8 mouse cellular contexts compared by ENCODE assay signal in the genomic region with DNA sequence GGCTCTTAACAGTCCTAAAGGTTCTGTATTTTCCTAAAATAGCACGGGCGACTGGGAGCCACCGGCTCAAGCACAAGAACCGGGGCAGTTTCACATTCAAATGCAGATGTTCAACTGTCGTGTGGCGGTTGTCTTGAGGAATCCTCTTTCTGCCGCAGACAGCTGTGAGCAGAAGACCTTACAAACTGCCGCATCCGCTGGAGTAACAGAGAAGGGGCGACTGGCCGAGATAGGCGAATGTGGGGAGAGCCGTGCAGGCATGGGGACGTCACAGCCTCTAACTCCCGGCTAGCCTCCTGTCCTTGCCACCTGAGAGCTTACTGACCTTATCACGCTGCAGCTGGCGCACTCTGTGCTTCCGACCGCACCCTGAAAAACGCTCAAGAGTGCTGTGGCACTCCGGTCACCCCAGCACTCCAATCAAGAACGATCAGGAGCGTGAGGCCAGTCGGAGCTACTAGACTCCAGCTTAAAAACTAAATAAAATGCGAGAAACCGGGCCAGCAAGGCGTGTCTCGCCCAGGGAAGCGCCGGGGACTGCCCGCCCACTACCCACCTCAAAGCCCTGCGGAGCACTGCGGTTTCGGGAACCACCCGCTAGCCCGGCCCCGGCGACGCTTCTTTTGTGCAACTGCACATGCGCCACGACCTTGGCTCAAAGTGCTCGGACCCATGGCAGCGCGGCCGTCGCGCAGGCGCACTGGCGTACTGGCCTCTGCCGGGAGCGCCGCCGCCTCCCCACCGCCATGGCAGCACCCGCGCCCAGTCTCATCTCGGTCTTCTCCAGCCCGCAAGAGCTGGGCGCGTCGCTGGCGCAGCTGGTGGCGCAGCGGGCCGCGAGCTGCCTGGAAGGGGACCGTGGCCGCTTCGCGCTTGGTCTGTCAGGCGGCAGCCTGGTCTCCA. TPM values are rescaled to one million over a fixed set of nuclear protein-coding genes. Genes with fewer than 3 reads are reported as not detected.
DNase-seq lines count a peak whose midpoint lies in the region; ATAC-seq and TF ChIP-seq lines count a peak whose summit lies in the region.

A gene (plus strand): TSS at position 706 of the 903 bp plus-strand sequence.

- in situ Hi-C loops in CH12.LX (cut with MboI; ENCODE audit: low pct_ligation_motif_present, low pct_unique_long_range_greater_than_20kb, low sequenced_read_pairs), result no loop called here

- TF ChIP-seq RAD21 in CH12.LX (IDR thresholded peaks at IDR 0.05; ENCODE audit: low read depth, low read length), result no peak

- no peak for TF ChIP-seq CTCF in CH12.LX (conservative IDR thresholded peaks at IDR 0.05 in 1 of 2, IDR thresholded peaks at IDR 0.05 in 1 of 2; ENCODE audit: low read depth in 2 of 2, low read length in 2 of 2)
- TF ChIP-seq CTCF in heart, postnatal 0 days (IDR thresholded peaks at IDR 0.05; ENCODE audit: low read depth), result no peak
- no peak for TF ChIP-seq CTCF in liver, postnatal 0 days (IDR thresholded peaks at IDR 0.05; ENCODE audit: low read depth)

- TF ChIP-seq POLR2A in CH12.LX (IDR thresholded peaks at IDR 0.05; ENCODE audit: low read depth, low read length), result peak; percentile 65

- DNase-seq in CH12.LX (ENCODE audit: extremely low read depth), result peak; percentile 95
- DNase-seq in c-Kit-positive CD71-positive TER-119-negative erythroid progenitor cells, embryonic 14.5 days (ENCODE audit: low read depth), result peak; percentile 88
- DNase-seq in heart, postnatal 0 days (ENCODE audit: low spot score), result peak; percentile 92
- peak; percentile 87 for DNase-seq in large intestine, adult 2 months (ENCODE audit: low read depth, low spot score)
- peak; percentile 94 for DNase-seq in liver, postnatal 0 days
- DNase-seq in testis, postnatal 10 days (ENCODE audit: low spot score), result peak; percentile 95

- peaks cover 20% of the 10 kb centered on the region for H3K79me2 ChIP-seq in CH12.LX (replicated peaks; ENCODE audit: control insufficient read depth, extremely low read depth, insufficient read depth, poor library complexity, severe bottlenecking)

- peak; percentile 77 for TF ChIP-seq EP300 in CH12.LX (IDR thresholded peaks at IDR 0.05; ENCODE audit: low read length)
- no peak; the same call in 1 of the 2 replicates for TF ChIP-seq EP300 in heart, postnatal 0 days (IDR thresholded peaks at IDR 0.05; ENCODE audit: low read depth)
- TF ChIP-seq EP300 in liver, postnatal 0 days (IDR thresholded peaks at IDR 0.05; ENCODE audit: low read depth), result peak; percentile 22; the same call in 1 of the 2 replicates

- peaks cover 36 to 67% of the 10 kb centered on the region in 2 experiments for H3K4me1 ChIP-seq in CH12.LX (ENCODE audit: control insufficient read depth in 1 of 2, insufficient read depth in 2 of 2)
- H3K4me1 ChIP-seq in forebrain, embryonic 12.5 days, result peaks cover 28% of the 10 kb centered on the region
- H3K4me1 ChIP-seq in heart, postnatal 0 days (ENCODE audit: control insufficient read depth, insufficient read depth), result peaks cover 18% of the 10 kb centered on the region
- H3K4me1 ChIP-seq in liver, postnatal 0 days (ENCODE audit: insufficient read depth), result peaks cover 40% of the 10 kb centered on the region
- H3K4me1 ChIP-seq in neural tube, embryonic 14.5 days (ENCODE audit: control insufficient read depth, insufficient read depth, low read length), result peaks cover 19% of the 10 kb centered on the region

- H3K4me2 ChIP-seq in CH12.LX (ENCODE audit: insufficient read depth, low read depth, poor library complexity, severe bottlenecking), result peak within 1 kb of the TSS; percentile 63
- H3K4me2 ChIP-seq in forebrain, embryonic 12.5 days, result peak within 1 kb of the TSS; percentile 93
- H3K4me2 ChIP-seq in heart, postnatal 0 days (ENCODE audit: low read depth, low read length), result peak within 1 kb of the TSS; percentile 89
- H3K4me2 ChIP-seq in liver, postnatal 0 days (ENCODE audit: low read depth, low read length), result peak within 1 kb of the TSS; percentile 86
- H3K4me2 ChIP-seq in neural tube, embryonic 14.5 days (ENCODE audit: low read depth, low read length), result peak within 1 kb of the TSS; percentile 76

- peak; percentile 89 for ATAC-seq in forebrain, embryonic 12.5 days (ENCODE audit: low FRiP score)
- ATAC-seq in heart, postnatal 0 days (ENCODE audit: insufficient read depth, low read depth), result peak; percentile 86
- ATAC-seq in liver, postnatal 0 days, result peak; percentile 84
- peak; percentile 87 for ATAC-seq in neural tube, embryonic 14.5 days (ENCODE audit: low read depth)

- H3K27me3 ChIP-seq in CH12.LX (replicated peaks), result no peaks in the 10 kb centered on the region
- 0 out of 2 replicates have a peak, but pooled peaks cover 6% of the 10 kb centered on the region for H3K27me3 ChIP-seq in forebrain, embryonic 12.5 days
- H3K27me3 ChIP-seq in heart, postnatal 0 days (ENCODE audit: control insufficient read depth, insufficient read depth, low read length), result no peaks in the 10 kb centered on the region
- no peaks in the 10 kb centered on the region for H3K27me3 ChIP-seq in liver, postnatal 0 days (ENCODE audit: insufficient read depth, low read length)
- no peaks in the 10 kb centered on the region for H3K27me3 ChIP-seq in neural tube, embryonic 14.5 days (ENCODE audit: control insufficient read depth, insufficient read depth, low read length)

- H3K4me3 ChIP-seq in CH12.LX (replicated peaks in 1 of 3; ENCODE audit: low read depth in 2 of 3, low read length in 2 of 3, poor library complexity in 1 of 3), result peak within 1 kb of the TSS; percentile 70 to 94 (median 89)
- peak within 1 kb of the TSS; percentile 90 for H3K4me3 ChIP-seq in forebrain, embryonic 12.5 days (replicated peaks)
- peak within 1 kb of the TSS; percentile 74 for H3K4me3 ChIP-seq in heart, postnatal 0 days (ENCODE audit: low read depth, low read length)
- peak within 1 kb of the TSS; percentile 78 for H3K4me3 ChIP-seq in liver, postnatal 0 days (ENCODE audit: low read depth, low read length)
- peak within 1 kb of the TSS; percentile 79 for H3K4me3 ChIP-seq in neural tube, embryonic 14.5 days (ENCODE audit: low read depth, low read length)

- H3K27ac ChIP-seq in CH12.LX (ENCODE audit: insufficient read depth, low read depth), result peak within 1 kb of the TSS; percentile 92
- H3K27ac ChIP-seq in forebrain, embryonic 12.5 days, result peak within 1 kb of the TSS; percentile 98
- H3K27ac ChIP-seq in heart, postnatal 0 days (ENCODE audit: low read depth), result peak within 1 kb of the TSS; percentile 98
- H3K27ac ChIP-seq in liver, postnatal 0 days (ENCODE audit: low read depth), result peak within 1 kb of the TSS; percentile 98
- peak within 1 kb of the TSS; percentile 98 for H3K27ac ChIP-seq in neural tube, embryonic 14.5 days (ENCODE audit: low read depth, low read length)

- peak within 1 kb of the TSS; percentile 87 for H3K9ac ChIP-seq in CH12.LX (ENCODE audit: insufficient read depth, low read depth)
- peak within 1 kb of the TSS; percentile 93 for H3K9ac ChIP-seq in forebrain, embryonic 12.5 days
- H3K9ac ChIP-seq in heart, postnatal 0 days (replicated peaks; ENCODE audit: low read depth, low read length), result peak within 1 kb of the TSS; percentile 82
- peak within 1 kb of the TSS; percentile 79 for H3K9ac ChIP-seq in liver, postnatal 0 days (replicated peaks)
- peak within 1 kb of the TSS; percentile 94 for H3K9ac ChIP-seq in neural tube, embryonic 14.5 days (replicated peaks; ENCODE audit: low read depth, low read length)

- dilution Hi-C loops in CH12.LX (cut with MboI; ENCODE audit: extremely low pct_ligation_motif_present, extremely low pct_unique_long_range_greater_than_20kb, low sequenced_read_pairs), result no loop called here

- peaks cover 2% of the 10 kb centered on the region for H3K9me3 ChIP-seq in CH12.LX (replicated peaks; ENCODE audit: low read length)
- no peaks in the 10 kb centered on the region for H3K9me3 ChIP-seq in forebrain, embryonic 12.5 days
- no peaks in the 10 kb centered on the region for H3K9me3 ChIP-seq in heart, postnatal 0 days (replicated peaks; ENCODE audit: control insufficient read depth, low read length)
- H3K9me3 ChIP-seq in liver, postnatal 0 days (ENCODE audit: low read length), result no peaks in the 10 kb centered on the region
- H3K9me3 ChIP-seq in neural tube, embryonic 14.5 days (ENCODE audit: control insufficient read depth, low read length), result no peaks in the 10 kb centered on the region

- WGBS in forebrain, embryonic 12.5 days, result under 1% methylated on average over 71 of the region's 71 CpGs
- WGBS in heart, postnatal 0 days, result under 1% methylated on average over 69 of the region's 71 CpGs
- WGBS in large intestine, adult 2 months, result under 1% methylated on average over 71 of the region's 71 CpGs
- WGBS in liver, postnatal 0 days (ENCODE audit: insufficient replicate concordance), result 0% methylated on average over 68 of the region's 71 CpGs
- under 1% methylated on average over 68 of the region's 71 CpGs for WGBS in neural tube, embryonic 14.5 days

- H3K36me3 ChIP-seq in CH12.LX (replicated peaks in 1 of 2; ENCODE audit: control insufficient read depth in 1 of 2, insufficient read depth in 1 of 2, low read length in 1 of 2), result peaks cover 0 to 20% of the 10 kb centered on the region in 2 experiments
- peaks cover 8% of the 10 kb centered on the region; the same call in 1 of the 2 replicates for H3K36me3 ChIP-seq in forebrain, embryonic 12.5 days (replicated peaks)
- H3K36me3 ChIP-seq in heart, postnatal 0 days (replicated peaks; ENCODE audit: control insufficient read depth, insufficient read depth, low read length), result no peaks in the 10 kb centered on the region
- peaks cover 6% of the 10 kb centered on the region; the same call in 1 of the 2 replicates for H3K36me3 ChIP-seq in liver, postnatal 0 days (replicated peaks; ENCODE audit: insufficient read depth, low read length)
- no peaks in the 10 kb centered on the region for H3K36me3 ChIP-seq in neural tube, embryonic 14.5 days (ENCODE audit: control insufficient read depth, insufficient read depth, low read length)

TF ChIP-seq in CH12.LX, 34 proteins besides CTCF, POLR2A, EP300 and RAD21 (continues in another document):
- TF ChIP-seq POLR2AphosphoS2 (IDR thresholded peaks at IDR 0.05; ENCODE audit: low read depth, low read length), result 0 out of 2 replicates have a peak, but pooled peaks have one; percentile 44
- no peak for TF ChIP-seq JUN (IDR thresholded peaks at IDR 0.05; ENCODE audit: insufficient read depth, low read depth, low read length)
- no peak for TF ChIP-seq JUND (conservative IDR thresholded peaks at IDR 0.05; ENCODE audit: low read depth, low read length)
- peak; percentile 75; the same call in 1 of the 2 replicates for TF ChIP-seq ZMIZ1 (IDR thresholded peaks at IDR 0.05; ENCODE audit: low read depth, low read length)

RNA-seq across cellular contexts. Expression of the gene that starts here (rescaled TPM):
- total RNA-seq in CH12.LX (2012; rRNA removed) (183 and 215 TPM in 2 replicates), CH12.LX (2014; rRNA removed) (94.2 and 118 TPM in 2 replicates)
- polyA plus RNA-seq in CH12.LX (2012; ENCODE audit: insufficient read length, low read depth), result 72.5 and 74.9 TPM in 2 replicates
- 199 and 208 TPM in 2 replicates for polyA plus RNA-seq in forebrain, embryonic 12.5 days (2016; fragmentation: Nextera tagmentation; extraction: Ambion mirVana)
- 333 and 425 TPM in 2 replicates for total RNA-seq in heart, postnatal 0 days (2014; rRNA removed; ENCODE audit: low replicate concordance)
- 210 and 212 TPM in 2 replicates for polyA plus RNA-seq in heart, postnatal 0 days (2015; fragmentation: Nextera tagmentation; extraction: Ambion mirVana)
- polyA plus RNA-seq in large intestine, adult 2 months (2012; rRNA removed), result 109 and 111 TPM in 2 replicates
- polyA plus RNA-seq in liver, postnatal 0 days (2015; fragmentation: Nextera tagmentation; extraction: Ambion mirVana), result 153 and 158 TPM in 2 replicates
- 239 and 259 TPM in 2 replicates for polyA plus RNA-seq in neural tube, embryonic 14.5 days (2014; fragmentation: Nextera tagmentation; extraction: Ambion mirVana)

Comparison
In these comparisons a context has a peak if more than half of its experiments do, and no peak if none do; other contexts are left out.
1. Peak in every context shown above with its lines: DNase-seq, ATAC-seq, H3K4me3 ChIP-seq and H3K27ac ChIP-seq.